Mouse (Mus musculus) spleen, embryonic (tissue): ENCODE data around the gene Ndufa4l2.

ENCODE experiments used
- CTCF ChIA-PET: fragments of 350-600 bp; sonication (Branson Sonifier 250); formaldehyde crosslinking; loops from one replicate; lab custom pipeline; 2022; lab: Charles Lee

Ndufa4l2 gene

GRCm38 (mm10) chr10:127514764-127515163 lies at the start of gene Ndufa4l2:
Gene Ndufa4l2 (plus strand): TSS chr10:127514967.
- CTCF ChIA-PET, result interaction anchor here (2.3 kb wide), 1 partner anchor 20 kb away, joined by 8 read pairs; the partner anchor contains the start of gene Nxph4

DNA sequence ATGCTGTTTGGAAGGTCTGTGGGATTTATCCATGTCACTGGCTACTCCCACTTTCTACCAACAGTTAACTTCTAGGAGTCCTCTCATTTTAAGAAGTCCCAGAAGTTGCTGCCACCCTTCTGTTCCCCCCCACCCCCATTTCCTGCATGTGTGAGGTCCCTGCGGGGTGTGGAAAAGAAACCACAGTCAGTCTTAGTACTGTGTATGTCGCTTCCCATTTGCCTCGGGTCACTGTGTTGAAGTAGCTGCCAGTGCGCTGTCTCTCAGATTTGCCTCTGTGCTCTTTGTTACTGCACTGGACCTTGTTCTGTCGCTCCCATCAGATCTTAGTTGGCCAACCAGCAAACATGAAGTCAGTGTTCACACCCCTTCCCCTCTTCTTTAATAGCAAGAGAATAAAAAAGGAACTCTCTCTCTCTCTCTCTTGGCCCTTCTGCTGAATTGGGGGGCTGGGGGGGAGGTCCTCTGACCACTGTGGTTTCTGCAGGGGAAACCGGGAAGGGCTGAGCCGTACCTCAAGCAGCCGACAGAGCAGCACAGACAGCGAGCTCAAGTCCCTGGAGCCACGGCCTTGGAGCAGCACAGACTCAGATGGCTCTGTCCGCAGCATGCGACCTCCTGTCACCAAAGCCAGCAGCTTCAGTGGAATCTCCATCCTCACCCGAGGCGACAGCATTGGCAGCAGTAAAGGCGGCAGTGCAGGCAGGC lies 43.3 kb upstream of the Ndufa4l2 start:
- CTCF ChIA-PET, result no interaction called here

- CTCF ChIA-PET, result no interaction called here
Observed at GRCm38 (mm10) chr10:127472722-127473121, 42.0 kb upstream of the Ndufa4l2 start.

- CTCF ChIA-PET, result no interaction called here
Observed at GRCm38 (mm10) chr10:127475175-127475574, 39.6 kb upstream of the Ndufa4l2 start.

DNA sequence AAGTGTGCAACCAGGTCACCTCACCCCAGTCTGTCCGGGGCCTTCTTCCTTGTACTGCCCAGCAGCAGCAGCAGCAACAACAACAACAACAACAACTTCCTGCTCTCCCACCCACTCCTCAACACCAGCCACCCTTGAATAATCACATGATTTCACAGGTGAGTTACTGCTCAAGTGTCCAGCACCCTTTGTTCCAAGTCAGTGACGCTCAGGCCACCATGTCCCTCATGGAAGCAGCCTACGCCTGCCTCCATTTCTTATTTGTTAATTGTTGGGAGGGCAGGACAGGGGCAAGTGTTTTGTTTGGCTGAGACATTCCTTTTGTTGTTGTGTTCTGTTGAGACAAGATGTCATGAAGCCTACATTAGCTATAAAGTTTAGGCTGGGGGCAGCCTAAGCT lies 38.2 kb upstream of the Ndufa4l2 start:
- CTCF ChIA-PET, result no interaction called here

- CTCF ChIA-PET, result no interaction called here
Observed at GRCm38 (mm10) chr10:127477301-127477700, 37.5 kb upstream of the Ndufa4l2 start.

DNA sequence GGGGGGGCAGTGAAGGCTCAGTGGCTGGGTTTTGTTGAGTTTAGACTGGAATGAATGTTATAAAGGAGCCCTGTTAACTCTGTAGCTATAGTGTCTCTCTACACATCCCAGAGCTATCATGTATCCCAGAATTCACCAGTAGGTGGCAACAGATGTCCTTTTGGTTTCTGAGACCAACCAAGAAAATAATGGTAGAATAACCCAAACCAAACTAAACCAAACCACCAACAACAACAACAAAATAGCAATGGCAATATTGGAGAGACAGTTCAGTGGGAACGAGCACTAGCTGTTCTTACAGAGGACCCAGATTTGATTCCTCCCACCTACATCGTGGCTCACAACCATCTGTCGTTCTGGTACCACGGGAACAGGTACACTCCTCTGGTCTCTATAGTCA lies 35.6 kb upstream of the Ndufa4l2 start:
- CTCF ChIA-PET, result interaction anchor here (0.5 to 0.6 kb wide), 2 partner anchors 24 to 89 kb away, joined by 4 to 5 read pairs; no protein-coding TSS in a partner anchor

DNA sequence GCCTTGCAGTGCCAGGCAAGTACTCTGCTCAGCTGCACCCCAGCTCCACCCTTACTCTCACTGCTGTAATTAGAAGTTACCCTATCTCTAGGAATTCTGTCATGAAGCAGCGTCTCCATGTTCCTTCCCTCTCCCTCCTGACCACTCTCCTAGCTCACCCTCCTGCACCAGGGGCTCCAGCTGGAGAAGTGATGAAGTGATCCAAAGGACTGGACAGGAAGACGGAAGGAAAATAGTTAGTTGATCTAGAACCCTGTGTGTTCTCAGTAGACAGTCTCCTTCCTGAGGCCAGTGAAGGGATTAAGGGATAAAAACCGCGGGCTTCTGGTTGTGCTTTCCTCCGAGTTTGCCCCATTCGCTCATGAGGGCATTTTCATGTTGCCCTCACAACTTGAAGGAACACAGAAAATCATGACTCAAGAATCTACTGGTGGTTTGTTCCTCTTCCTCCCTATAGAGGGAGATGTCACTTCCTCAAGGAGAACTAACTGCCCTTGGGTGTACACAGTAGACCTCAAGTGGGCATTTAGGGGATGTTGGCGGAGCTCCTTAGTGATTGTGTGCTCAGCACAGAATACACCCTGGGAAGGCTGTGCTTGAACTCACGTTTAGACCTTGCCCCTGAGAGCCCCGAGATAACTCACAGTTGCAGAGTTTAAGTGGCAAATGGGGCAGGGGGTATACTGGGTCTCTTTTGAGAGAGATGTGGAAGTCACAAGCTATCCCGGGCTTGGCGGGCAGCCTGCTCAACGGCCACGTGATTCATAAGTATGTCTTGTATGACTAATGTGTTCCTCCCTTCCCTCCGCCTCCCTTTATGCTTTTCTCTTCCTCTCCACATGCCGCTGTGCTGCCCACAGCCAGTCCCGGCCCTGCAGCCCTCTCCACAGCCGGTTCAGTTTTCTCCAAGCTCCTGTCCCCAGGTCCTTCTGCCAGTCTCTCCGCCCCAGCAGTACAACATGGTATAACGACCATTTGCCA lies 33.6 kb upstream of the Ndufa4l2 start:
- CTCF ChIA-PET, result interaction anchor here (0.6 kb wide), 1 partner anchor 512 kb away, joined by 16 read pairs; no protein-coding TSS in a partner anchor

DNA sequence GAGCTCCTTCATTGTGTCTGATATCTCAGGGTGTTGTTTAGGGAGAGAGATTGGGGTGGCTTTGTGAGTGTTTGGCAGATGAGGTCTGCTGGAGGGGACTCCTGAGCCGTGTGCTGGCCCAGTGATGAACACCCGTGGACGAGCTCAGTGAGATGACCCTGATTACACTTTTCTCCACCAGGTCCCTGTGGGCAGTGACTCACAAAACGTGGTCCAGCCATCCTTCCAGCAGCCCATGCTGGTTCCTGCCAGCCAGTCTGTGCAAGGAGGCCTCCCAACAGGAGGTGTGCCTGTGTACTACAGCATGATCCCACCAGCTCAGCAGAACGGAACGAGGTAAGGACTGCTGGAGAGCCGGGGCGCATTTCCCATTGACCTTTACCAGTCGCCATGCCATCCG lies 29.5 kb upstream of the Ndufa4l2 start:
- CTCF ChIA-PET, result no interaction called here

- CTCF ChIA-PET, result no interaction called here
Observed at GRCm38 (mm10) chr10:127488856-127489255, 25.9 kb upstream of the Ndufa4l2 start.

DNA sequence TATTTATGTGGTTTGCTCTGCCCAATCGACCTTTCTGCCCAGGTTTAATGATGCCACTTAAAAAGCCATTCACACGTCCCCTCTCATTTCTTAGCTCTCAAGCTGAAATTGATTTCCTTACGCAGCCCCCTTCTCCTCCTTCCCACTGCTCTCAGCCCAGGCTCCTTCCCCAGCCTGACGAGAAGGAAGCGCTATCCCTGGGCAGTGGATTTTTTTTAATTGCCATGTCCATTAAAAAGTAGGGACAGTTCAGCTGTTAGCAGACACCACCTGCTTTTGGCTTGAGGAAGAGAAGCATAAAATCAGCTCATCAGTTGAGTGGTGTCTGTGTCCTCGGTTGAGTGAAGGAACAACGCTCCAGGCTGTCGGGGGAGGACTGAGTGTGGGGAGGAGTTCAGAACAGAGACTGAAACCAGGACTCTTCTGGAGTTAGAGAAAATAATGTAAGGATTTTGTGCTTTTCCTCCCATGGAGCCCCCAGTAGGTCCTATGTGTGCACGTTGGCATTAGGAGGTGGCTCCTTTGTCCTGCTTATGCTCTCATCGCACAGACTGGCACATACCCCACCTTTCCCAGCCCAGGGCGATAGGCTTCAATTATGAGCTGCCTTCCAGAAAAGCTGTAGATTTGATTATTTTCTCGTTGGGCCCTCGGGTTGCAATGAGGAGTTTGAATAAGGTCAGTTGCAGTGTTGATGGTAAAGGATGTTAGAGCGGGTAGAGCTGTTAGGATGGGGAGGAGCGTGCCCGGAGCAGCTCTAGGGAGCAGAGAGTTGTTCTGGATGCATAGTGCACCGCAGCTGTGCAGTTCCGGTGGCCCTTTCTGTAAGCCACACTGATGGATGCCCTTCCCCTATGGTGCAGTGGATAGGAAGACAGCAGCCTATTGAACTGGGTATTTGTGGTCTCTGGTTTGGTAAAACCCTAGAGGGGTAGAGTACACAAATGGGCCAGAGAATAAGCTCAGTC lies 24.3 kb upstream of the Ndufa4l2 start:
- CTCF ChIA-PET, result interaction anchor here (0.7 kb wide), 1 partner anchor 22 kb away, joined by 4 read pairs; no protein-coding TSS in a partner anchor

DNA sequence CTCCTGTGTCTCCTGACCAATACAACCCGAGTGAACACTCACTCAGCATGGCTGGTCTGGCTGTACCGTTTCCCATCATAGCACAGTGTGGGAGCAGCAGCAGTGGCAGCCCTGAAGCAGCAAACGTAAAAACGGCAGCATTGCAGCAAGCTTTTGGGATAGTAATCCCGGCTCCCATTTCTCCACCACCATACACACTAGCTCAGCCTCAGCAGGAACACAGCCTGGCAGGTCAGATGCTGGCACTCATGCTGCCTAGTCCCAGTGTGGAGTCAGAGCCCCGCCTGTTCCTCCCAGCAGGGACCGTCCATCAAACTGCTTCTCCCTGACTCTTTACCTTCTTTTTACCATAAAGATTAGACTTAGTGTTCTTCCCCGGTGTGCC lies 23.6 kb upstream of the Ndufa4l2 start:
- CTCF ChIA-PET, result no interaction called here

GRCm38 (mm10) chr10:127492118-127492517 lies 22.6 kb upstream of the Ndufa4l2 start:
- CTCF ChIA-PET, result no interaction called here

GRCm38 (mm10) chr10:127496156-127496555 lies 18.6 kb upstream of the Ndufa4l2 start:
- CTCF ChIA-PET, result no interaction called here

- CTCF ChIA-PET, result no interaction called here
Observed at GRCm38 (mm10) chr10:127499516-127499915, 15.3 kb upstream of the Ndufa4l2 start.

DNA sequence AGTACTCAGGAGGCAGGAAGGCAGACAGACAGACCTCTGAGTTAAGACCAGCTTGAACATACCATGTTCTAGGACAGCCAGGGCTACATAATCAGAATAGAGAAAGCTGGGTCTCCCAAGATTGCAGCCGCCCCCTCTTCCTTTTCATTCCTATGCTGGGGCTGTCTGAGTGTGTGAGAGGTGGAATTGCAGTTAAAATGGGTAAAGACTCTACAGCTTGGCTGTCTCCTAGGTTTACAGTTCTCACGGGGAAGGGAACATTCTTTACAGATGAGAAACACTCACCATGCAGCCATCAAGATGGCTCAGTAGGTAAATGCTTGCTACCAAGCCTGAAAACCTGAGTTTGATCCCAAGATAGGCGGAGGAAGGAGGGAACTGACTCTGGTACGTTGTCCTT lies 14.7 kb upstream of the Ndufa4l2 start:
- CTCF ChIA-PET, result no interaction called here

- CTCF ChIA-PET, result interaction anchor here (0.6 kb wide), 1 partner anchor 10 kb away, joined by 3 read pairs; no protein-coding TSS in a partner anchor
Observed at GRCm38 (mm10) chr10:127500894-127501893, 13.6 kb upstream of the Ndufa4l2 start, which contains the start of gene Stac3. Gene Stac3 (plus strand): TSS chr10:127501686.

DNA sequence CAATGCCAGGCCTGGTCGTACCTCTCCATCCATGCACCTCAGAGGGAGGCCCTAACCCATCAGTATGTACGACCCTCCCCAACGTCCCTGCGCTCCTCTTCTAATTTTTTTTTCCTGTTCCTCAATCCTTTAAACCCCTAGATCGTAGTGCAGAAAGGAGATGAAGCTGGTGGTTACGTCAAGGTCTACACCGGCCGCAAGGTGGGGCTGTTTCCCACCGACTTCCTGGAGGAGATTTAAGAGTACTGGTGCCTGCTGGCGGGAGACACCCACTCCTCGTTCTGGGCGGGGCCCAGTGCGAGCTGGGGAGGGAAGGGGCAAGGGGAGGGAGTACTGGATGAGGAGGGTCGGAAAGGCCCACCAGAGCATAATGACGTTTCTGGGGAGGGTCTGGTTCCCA lies 6.5 kb upstream of the Ndufa4l2 start:
- CTCF ChIA-PET, result interaction anchor here (0.7 to 4.4 kb wide), 2 partner anchors 29 to 642 kb away, joined by 3 to 36 read pairs; no protein-coding TSS in a partner anchor

GRCm38 (mm10) chr10:127509051-127509836 lies 5.5 kb upstream of the Ndufa4l2 start:
- CTCF ChIA-PET, result interaction anchor here (0.6 to 4.4 kb wide), 6 partner anchors 8 to 30 kb away, joined by 3 to 36 read pairs (median 3); partner anchors contain the start of genes Nxph4 and Shmt2
